In genomic region chr7:98678441-98678840, GRCm38 (mm10) we compare ENCODE assay signal across 14 mouse cellular contexts. TPM values are rescaled to one million over a fixed set of nuclear protein-coding genes. Genes with fewer than 3 reads are reported as not detected.
DNase-seq lines count a peak whose midpoint lies in the region; ATAC-seq and TF ChIP-seq lines count a peak whose summit lies in the region.
"Had no signal": no experiment of that assay in that cellular context is flagged by ENCODE, and none has a peak within 500 bp of the region (broad histone marks: within the 10 kb centered on the region; RNA-seq: fewer than 3 reads in every experiment).

No protein-coding gene starts in this region.

- DNase-seq in lung, embryonic 14.5 days: no peak
- no peak for DNase-seq in lung, adult 18-20 months
- no peak for DNase-seq in embryonic facial prominence, embryonic 14.5 days (ENCODE audit: low spot score)
- no peak for DNase-seq in B cell, adult 2 months
- no peak for DNase-seq in thymus, postnatal 0 days (ENCODE audit: low spot score)
- DNase-seq: adrenal gland, postnatal 14 days; cerebellum, adult 2 months; right cerebral cortex, adult 18-20 months had no signal

- no peaks in the 10 kb centered on the region for H3K27me3 ChIP-seq in lung, embryonic 14.5 days (ENCODE audit: insufficient read depth, low read length)
- H3K27me3 ChIP-seq in embryonic facial prominence, embryonic 14.5 days (replicated peaks; ENCODE audit: control insufficient read depth, insufficient read depth, low read length): no peaks in the 10 kb centered on the region; the same call in 1 of the 2 replicates
- peaks cover 34% of the 10 kb centered on the region for H3K27me3 ChIP-seq in heart, embryonic 13.5 days (replicated peaks)
- no peaks in the 10 kb centered on the region for H3K27me3 ChIP-seq in kidney, embryonic 14.5 days (ENCODE audit: control insufficient read depth, insufficient read depth, low read length)
- H3K27me3 ChIP-seq in midbrain, embryonic 16.5 days (ENCODE audit: control insufficient read depth, insufficient read depth, low read depth, low read length): no peaks in the 10 kb centered on the region
- H3K27me3 ChIP-seq: forebrain, embryonic 15.5 days had no signal

- no peak for ATAC-seq in lung, embryonic 14.5 days (ENCODE audit: insufficient read depth)
- no peak for ATAC-seq in embryonic facial prominence, embryonic 14.5 days (ENCODE audit: low read depth)
- no peak; the same call in 1 of the 2 replicates for ATAC-seq in heart, embryonic 13.5 days (ENCODE audit: extremely low read depth, insufficient number of reproducible peaks, low FRiP score, low TSS enrichment)
- ATAC-seq in kidney, embryonic 14.5 days (ENCODE audit: low FRiP score, low TSS enrichment): no peak
- ATAC-seq in midbrain, embryonic 16.5 days: no peak
- ATAC-seq: forebrain, embryonic 15.5 days had no signal

- H3K4me1 ChIP-seq in lung, embryonic 14.5 days (ENCODE audit: insufficient read depth): no peaks in the 10 kb centered on the region
- peaks cover 5% of the 10 kb centered on the region; the same call in 1 of the 2 replicates for H3K4me1 ChIP-seq in embryonic facial prominence, embryonic 14.5 days (ENCODE audit: control insufficient read depth, insufficient read depth, low read length)
- H3K4me1 ChIP-seq in heart, embryonic 13.5 days: peaks cover 31% of the 10 kb centered on the region
- peaks cover 10% of the 10 kb centered on the region for H3K4me1 ChIP-seq in kidney, embryonic 14.5 days (ENCODE audit: control insufficient read depth, insufficient read depth, low read length)
- H3K4me1 ChIP-seq in midbrain, embryonic 16.5 days (ENCODE audit: control insufficient read depth, insufficient read depth, low read length): no peaks in the 10 kb centered on the region
- H3K4me1 ChIP-seq: forebrain, embryonic 15.5 days had no signal

- TF ChIP-seq CTCF in lung, embryonic 14.5 days (IDR thresholded peaks at IDR 0.05; ENCODE audit: low read depth): no peak

- H3K27ac ChIP-seq in lung, embryonic 14.5 days (ENCODE audit: low read depth): no peak overlapping the region
- no peak overlapping the region for H3K27ac ChIP-seq in embryonic facial prominence, embryonic 14.5 days (replicated peaks; ENCODE audit: low read depth, low read length)
- H3K27ac ChIP-seq in heart, embryonic 13.5 days (replicated peaks): peak overlapping the region; percentile 76
- H3K27ac ChIP-seq in kidney, embryonic 14.5 days (ENCODE audit: low read depth, low read length): no peak overlapping the region; the same call in 1 of the 2 replicates
- H3K27ac ChIP-seq in midbrain, embryonic 16.5 days (ENCODE audit: low read length): no peak overlapping the region
- H3K27ac ChIP-seq: forebrain, embryonic 15.5 days; limb, embryonic 10.5 days; macrophage had no signal

- no peaks in the 10 kb centered on the region for H3K9me3 ChIP-seq in lung, embryonic 14.5 days (ENCODE audit: low read depth, low read length)
- no peaks in the 10 kb centered on the region for H3K9me3 ChIP-seq in embryonic facial prominence, embryonic 14.5 days (ENCODE audit: control insufficient read depth, low read length)
- no peaks in the 10 kb centered on the region for H3K9me3 ChIP-seq in heart, embryonic 13.5 days
- no peaks in the 10 kb centered on the region for H3K9me3 ChIP-seq in kidney, embryonic 14.5 days (ENCODE audit: control insufficient read depth, low read length)
- no peaks in the 10 kb centered on the region for H3K9me3 ChIP-seq in midbrain, embryonic 16.5 days (replicated peaks; ENCODE audit: control insufficient read depth, low read length, poor library complexity, severe bottlenecking)
- H3K9me3 ChIP-seq: forebrain, embryonic 15.5 days; limb, embryonic 10.5 days had no signal

- H3K4me2 ChIP-seq in lung, embryonic 14.5 days: peak overlapping the region; percentile 21; the same call in 1 of the 2 replicates
- H3K4me2 ChIP-seq in embryonic facial prominence, embryonic 14.5 days (ENCODE audit: low read depth, low read length): peak overlapping the region; percentile 13; the same call in 1 of the 2 replicates
- peak overlapping the region; percentile 61 for H3K4me2 ChIP-seq in heart, embryonic 13.5 days
- H3K4me2 ChIP-seq in kidney, embryonic 14.5 days (replicated peaks; ENCODE audit: low read depth, low read length): peak overlapping the region; percentile 17; the same call in 1 of the 2 replicates
- H3K4me2 ChIP-seq in midbrain, embryonic 16.5 days (ENCODE audit: low read length): no peak overlapping the region
- H3K4me2 ChIP-seq: forebrain, embryonic 15.5 days had no signal

- 36% methylated on average over 7 of the region's 7 CpGs for WGBS in lung, embryonic 14.5 days
- WGBS in embryonic facial prominence, embryonic 14.5 days: 39% methylated on average over 7 of the region's 7 CpGs
- 17% methylated on average over 7 of the region's 7 CpGs for WGBS in heart, embryonic 13.5 days
- 46% methylated on average over 7 of the region's 7 CpGs for WGBS in kidney, embryonic 14.5 days
- 76% methylated on average over 7 of the region's 7 CpGs for WGBS in midbrain, embryonic 16.5 days

- no peaks in the 10 kb centered on the region for H3K36me3 ChIP-seq in lung, embryonic 14.5 days (ENCODE audit: insufficient read depth)
- H3K36me3 ChIP-seq in embryonic facial prominence, embryonic 14.5 days (ENCODE audit: control insufficient read depth, insufficient read depth, low read length): no peaks in the 10 kb centered on the region
- H3K36me3 ChIP-seq in heart, embryonic 13.5 days: no peaks in the 10 kb centered on the region
- H3K36me3 ChIP-seq in kidney, embryonic 14.5 days (ENCODE audit: control insufficient read depth, insufficient read depth, low read length): no peaks in the 10 kb centered on the region
- no peaks in the 10 kb centered on the region for H3K36me3 ChIP-seq in midbrain, embryonic 16.5 days (ENCODE audit: control insufficient read depth, insufficient read depth, low read length)
- H3K36me3 ChIP-seq: forebrain, embryonic 15.5 days; limb, embryonic 10.5 days had no signal

- no peak overlapping the region for H3K4me3 ChIP-seq in lung, embryonic 14.5 days (ENCODE audit: low read depth, low read length)
- no peak overlapping the region for H3K4me3 ChIP-seq in embryonic facial prominence, embryonic 14.5 days (ENCODE audit: low read depth, low read length)
- peak overlapping the region; percentile 36 for H3K4me3 ChIP-seq in heart, embryonic 13.5 days
- H3K4me3 ChIP-seq in kidney, embryonic 14.5 days (ENCODE audit: low read length): no peak overlapping the region
- no peak overlapping the region for H3K4me3 ChIP-seq in midbrain, embryonic 16.5 days (ENCODE audit: low read depth, low read length)
- H3K4me3 ChIP-seq: forebrain, embryonic 15.5 days; limb, embryonic 10.5 days had no signal

- no peak overlapping the region for H3K9ac ChIP-seq in lung, embryonic 14.5 days
- no peak overlapping the region for H3K9ac ChIP-seq in embryonic facial prominence, embryonic 14.5 days (ENCODE audit: low read depth, low read length)
- H3K9ac ChIP-seq in heart, embryonic 13.5 days: peak overlapping the region; percentile 65
- H3K9ac ChIP-seq in kidney, embryonic 14.5 days (ENCODE audit: low read depth, low read length): no peak overlapping the region
- H3K9ac ChIP-seq in midbrain, embryonic 16.5 days (ENCODE audit: low read depth, low read length): no peak overlapping the region
- H3K9ac ChIP-seq: forebrain, embryonic 15.5 days had no signal

RNA-seq across cellular contexts. Expression of gene Emsy, which starts 21.9 kb away (rescaled TPM):
- 45.5 and 47.4 TPM in 2 replicates for polyA plus RNA-seq in lung, embryonic 14.5 days (2014; fragmentation: Nextera tagmentation; extraction: Ambion mirVana)
- 34.0 and 34.1 TPM in 2 replicates for polyA plus RNA-seq in embryonic facial prominence, embryonic 14.5 days (2014; fragmentation: Nextera tagmentation; extraction: Ambion mirVana)
- 19.2 and 21.1 TPM in 2 replicates for polyA plus RNA-seq in heart, embryonic 13.5 days (2015; fragmentation: Nextera tagmentation; extraction: Ambion mirVana)
- 29.3 and 47.8 TPM in 2 replicates for polyA plus RNA-seq in kidney, embryonic 14.5 days (2014; fragmentation: Nextera tagmentation; extraction: Ambion mirVana)
- polyA plus RNA-seq in midbrain, embryonic 16.5 days (2015; fragmentation: Nextera tagmentation; extraction: Ambion mirVana): 38.8 and 40.0 TPM in 2 replicates
- 12.6 and 14.9 TPM in 2 replicates for polyA plus RNA-seq in thymus, postnatal 0 days (2015; fragmentation: Nextera tagmentation; extraction: Ambion mirVana)

RNA-seq across cellular contexts. Expression of gene Thap12, which starts 24.5 kb away (rescaled TPM):
- polyA plus RNA-seq in lung, embryonic 14.5 days (2014; fragmentation: Nextera tagmentation; extraction: Ambion mirVana): 81.3 and 81.9 TPM in 2 replicates
- 58.0 and 60.3 TPM in 2 replicates for polyA plus RNA-seq in embryonic facial prominence, embryonic 14.5 days (2014; fragmentation: Nextera tagmentation; extraction: Ambion mirVana)
- polyA plus RNA-seq in heart, embryonic 13.5 days (2015; fragmentation: Nextera tagmentation; extraction: Ambion mirVana): 35.5 and 35.7 TPM in 2 replicates
- 50.3 and 81.3 TPM in 2 replicates for polyA plus RNA-seq in kidney, embryonic 14.5 days (2014; fragmentation: Nextera tagmentation; extraction: Ambion mirVana)
- 43.5 and 47.5 TPM in 2 replicates for polyA plus RNA-seq in midbrain, embryonic 16.5 days (2015; fragmentation: Nextera tagmentation; extraction: Ambion mirVana)
- 42.1 and 47.1 TPM in 2 replicates for polyA plus RNA-seq in thymus, postnatal 0 days (2015; fragmentation: Nextera tagmentation; extraction: Ambion mirVana)
